Mouse (Mus musculus): ENCODE data around the gene Fbxo44.
"Not testable (repeated sequence)": the region's sequence is repeated elsewhere in the genome, so short reads cannot be mapped to it uniquely, and the experiment has no call there.

The Fbxo44 gene

GRCm38 (mm10) chr4:148160436-148161390 is at the start of gene Fbxo44, which contains the start of gene Fbxo2:
Gene Fbxo44, minus strand, starts transcription at chr4:148160482.
Gene Fbxo2, plus strand, starts transcription at chr4:148160621.
- DNase-seq (ENCODE audit: low spot score in 2 of 2), result peak; percentile 69 to 70

GRCm38 (mm10) chr4:148204873-148205232 is 44.6 kb upstream of the Fbxo44 start:
- DNase-seq (ENCODE audit: low spot score in 2 of 2), result no peak

GRCm38 (mm10) chr4:148204061-148204872 is 44.0 kb upstream of the Fbxo44 start:
- DNase-seq (ENCODE audit: low spot score in 2 of 2), result no peak

GRCm38 (mm10) chr4:148203557-148203956 is 43.3 kb upstream of the Fbxo44 start:
- no peak for DNase-seq (ENCODE audit: low spot score in 2 of 2)

- no peak for DNase-seq (ENCODE audit: low spot score in 2 of 2)
Observed at GRCm38 (mm10) chr4:148198721-148199120, 38.4 kb upstream of the Fbxo44 start.

- DNase-seq (ENCODE audit: low spot score in 2 of 2), result no peak
Observed at GRCm38 (mm10) chr4:148194400-148194799, 34.1 kb upstream of the Fbxo44 start.

GRCm38 (mm10) chr4:148192707-148193245 is 32.5 kb upstream of the Fbxo44 start:
- DNase-seq (ENCODE audit: low spot score in 2 of 2), result no peak

- not testable (repeated sequence) for DNase-seq (ENCODE audit: low spot score in 2 of 2)
Observed at GRCm38 (mm10) chr4:148188767-148189166, 28.5 kb upstream of the Fbxo44 start.

GRCm38 (mm10) chr4:148185819-148186218 is 25.5 kb upstream of the Fbxo44 start:
- no peak for DNase-seq (ENCODE audit: low spot score in 2 of 2)

- no peak for DNase-seq (ENCODE audit: low spot score in 2 of 2)
Observed at GRCm38 (mm10) chr4:148184564-148184963, 24.3 kb upstream of the Fbxo44 start.

GRCm38 (mm10) chr4:148182363-148182762 is 22.1 kb upstream of the Fbxo44 start:
- DNase-seq (ENCODE audit: low spot score in 2 of 2), result no peak

- no peak for DNase-seq (ENCODE audit: low spot score in 2 of 2)
Observed at GRCm38 (mm10) chr4:148181483-148181882, 21.2 kb upstream of the Fbxo44 start.

- DNase-seq (ENCODE audit: low spot score in 2 of 2), result no peak
Observed at GRCm38 (mm10) chr4:148177716-148178115, 17.4 kb upstream of the Fbxo44 start.

GRCm38 (mm10) chr4:148176603-148177002 is 16.3 kb upstream of the Fbxo44 start:
- DNase-seq (ENCODE audit: low spot score in 2 of 2), result not testable (repeated sequence)

GRCm38 (mm10) chr4:148174495-148174862 is 14.2 kb upstream of the Fbxo44 start:
- no peak for DNase-seq (ENCODE audit: low spot score in 2 of 2)

GRCm38 (mm10) chr4:148173811-148174494 is 13.7 kb upstream of the Fbxo44 start:
- peak; percentile 60 to 75 for DNase-seq (ENCODE audit: low spot score in 2 of 2)

GRCm38 (mm10) chr4:148171261-148171660 is 11.0 kb upstream of the Fbxo44 start:
- DNase-seq (ENCODE audit: low spot score in 2 of 2), result no peak

GRCm38 (mm10) chr4:148170842-148171241 is 10.6 kb upstream of the Fbxo44 start:
- DNase-seq (ENCODE audit: low spot score in 2 of 2), result peak in 1 of 2 experiments; percentile 72

- no peak for DNase-seq (ENCODE audit: low spot score in 2 of 2)
Observed at GRCm38 (mm10) chr4:148169586-148169985, 9.3 kb upstream of the Fbxo44 start.

GRCm38 (mm10) chr4:148168287-148168686 is 8.0 kb upstream of the Fbxo44 start:
- DNase-seq (ENCODE audit: low spot score in 2 of 2), result peak in 1 of 2 experiments; percentile 70

- DNase-seq (ENCODE audit: low spot score in 2 of 2), result peak in 1 of 2 experiments; percentile 79
Observed at GRCm38 (mm10) chr4:148166986-148167385, 6.7 kb upstream of the Fbxo44 start.

GRCm38 (mm10) chr4:148166431-148166830 is 6.1 kb upstream of the Fbxo44 start:
- peak; percentile 92 for DNase-seq (ENCODE audit: low spot score in 2 of 2)
